Mouse (Mus musculus): ENCODE data around the gene Inha. TPM values are rescaled to one million over a fixed set of nuclear protein-coding genes. Genes with fewer than 3 reads are reported as not detected.

Inha gene
- polyA plus RNA-seq, 1 experiment from 2014 or later: 1.3 TPM

GRCm38 (mm10) chr1:75557041-75557440 is 50.2 kb downstream of the Inha start:
- Histone ChIP-seq H3K4me3 (ENCODE audit: low read depth, low read length) (no peak overlapping the region), H3K36me3 (ENCODE audit: control insufficient read depth, insufficient read depth, low read length) (no peaks in the 10 kb centered on the region), H3K4me1 (ENCODE audit: control insufficient read depth, insufficient read depth, low read length) (peaks cover 9% of the 10 kb centered on the region), H3K27ac (ENCODE audit: low read depth, low read length) (no peak overlapping the region), H3K9ac (ENCODE audit: low read length) (no peak overlapping the region), H3K9me3 (ENCODE audit: control insufficient read depth, low read length) (no peaks in the 10 kb centered on the region), H3K4me2 (no peak overlapping the region), H3K27me3 (ENCODE audit: control insufficient read depth, insufficient read depth, low read length) (no peaks in the 10 kb centered on the region)
- 94% methylated on average over 7 of the region's 7 CpGs for WGBS
- ATAC-seq (ENCODE audit: low FRiP score) (no peak), DNase-seq (ENCODE audit: low spot score, missing footprints) (no peak)

GRCm38 (mm10) chr1:75558388-75559178 is 51.7 kb downstream of the Inha start:
- H3K4me3 ChIP-seq (ENCODE audit: low read depth, low read length): no peak overlapping the region
- no peaks in the 10 kb centered on the region for H3K9me3 ChIP-seq (ENCODE audit: control insufficient read depth, low read length)
- 84% methylated on average over 18 of the region's 18 CpGs for WGBS
- H3K9ac ChIP-seq (ENCODE audit: low read length): no peak overlapping the region
- no peak overlapping the region for H3K27ac ChIP-seq (ENCODE audit: low read depth, low read length)
- DNase-seq (ENCODE audit: low spot score, missing footprints) (no peak), ATAC-seq (ENCODE audit: low FRiP score) (no peak)
- no peaks in the 10 kb centered on the region for H3K36me3 ChIP-seq (ENCODE audit: control insufficient read depth, insufficient read depth, low read length)
- H3K27me3 ChIP-seq (ENCODE audit: control insufficient read depth, insufficient read depth, low read length): no peaks in the 10 kb centered on the region
- H3K4me2 ChIP-seq: no peak overlapping the region
- peaks cover 9% of the 10 kb centered on the region for H3K4me1 ChIP-seq (ENCODE audit: control insufficient read depth, insufficient read depth, low read length)

- DNase-seq (ENCODE audit: low spot score, missing footprints): peak; percentile 99
- Histone ChIP-seq H3K27ac (ENCODE audit: low read depth, low read length) (no peak overlapping the region; the same call in 1 of the 2 replicates), H3K9ac (ENCODE audit: low read length) (peak overlapping the region; percentile 34; the same call in 1 of the 2 replicates), H3K27me3 (ENCODE audit: control insufficient read depth, insufficient read depth, low read length) (no peaks in the 10 kb centered on the region), H3K36me3 (ENCODE audit: control insufficient read depth, insufficient read depth, low read length) (no peaks in the 10 kb centered on the region), H3K4me3 (ENCODE audit: low read depth, low read length) (peak overlapping the region; percentile 19), H3K4me1 (ENCODE audit: control insufficient read depth, insufficient read depth, low read length) (peaks cover 9% of the 10 kb centered on the region), H3K4me2 (peak overlapping the region; percentile 33), H3K9me3 (ENCODE audit: control insufficient read depth, low read length) (no peaks in the 10 kb centered on the region)
- 9% methylated on average over 17 of the region's 17 CpGs for WGBS
- peak; percentile 94 for ATAC-seq (ENCODE audit: low FRiP score)
Observed at GRCm38 (mm10) chr1:75559212-75559925, 52.5 kb downstream of the Inha start.

Other genes starting within 250 kb of the Inha start
- gene Ptprn, start 242.6 kb upstream of the Inha start, polyA plus RNA-seq (2014; fragmentation: Nextera tagmentation; extraction: Ambion mirVana): 4.2 and 4.4 TPM in 2 replicates
- gene Resp18, start 228.7 kb upstream of the Inha start, polyA plus RNA-seq (2014; fragmentation: Nextera tagmentation; extraction: Ambion mirVana): 28.5 and 34.8 TPM in 2 replicates
- 149 TPM in 2 replicates for gene Dnpep, start 189.1 kb upstream of the Inha start, polyA plus RNA-seq (2014; fragmentation: Nextera tagmentation; extraction: Ambion mirVana)
- 0.52 and 0.68 TPM in 2 replicates for gene Des, start 146.7 kb upstream of the Inha start, polyA plus RNA-seq (2014; fragmentation: Nextera tagmentation; extraction: Ambion mirVana)
- 13.4 and 15.2 TPM in 2 replicates for gene Speg, start 131.8 kb upstream of the Inha start, polyA plus RNA-seq (2014; fragmentation: Nextera tagmentation; extraction: Ambion mirVana)
- 56.1 and 56.4 TPM in 2 replicates for gene Gmppa, start 71.1 kb upstream of the Inha start, polyA plus RNA-seq (2014; fragmentation: Nextera tagmentation; extraction: Ambion mirVana)
- gene Asic4, start 56.6 kb upstream of the Inha start, polyA plus RNA-seq (2014; fragmentation: Nextera tagmentation; extraction: Ambion mirVana): 4.6 and 5.9 TPM in 2 replicates
- gene Chpf, start 27.8 kb upstream of the Inha start, polyA plus RNA-seq (2014; fragmentation: Nextera tagmentation; extraction: Ambion mirVana): 15.2 and 20.8 TPM in 2 replicates
- 11.6 and 13.0 TPM in 2 replicates for gene Tmem198, start 27.5 kb upstream of the Inha start, polyA plus RNA-seq (2014; fragmentation: Nextera tagmentation; extraction: Ambion mirVana)
- 31.0 and 33.2 TPM in 2 replicates for gene Obsl1, start 625 bp upstream of the Inha start, polyA plus RNA-seq (2014; fragmentation: Nextera tagmentation; extraction: Ambion mirVana)
- 12.3 and 15.7 TPM in 2 replicates for gene Stk11ip, start 14.5 kb downstream of the Inha start, polyA plus RNA-seq (2014; fragmentation: Nextera tagmentation; extraction: Ambion mirVana)
- gene Slc4a3, start 39.2 kb downstream of the Inha start, polyA plus RNA-seq (2014; fragmentation: Nextera tagmentation; extraction: Ambion mirVana): 6.5 and 7.2 TPM in 2 replicates

Measured in midbrain, embryonic 11.5 days (tissue).